Mouse (Mus musculus): ENCODE results near the gene Mia2.

The Mia2 gene

GRCm38 (mm10) chr12:59105914-59106313, 10.3 kb downstream of the Mia2 start:
- DNase-seq: no peak

- no peak for DNase-seq
These were observed 10.9 kb downstream of the Mia2 start for GRCm38 (mm10) chr12:59106491-59106890.

- no peak for DNase-seq
These were observed 12.3 kb downstream of the Mia2 start for GRCm38 (mm10) chr12:59107926-59108325.

- DNase-seq: no peak
These were observed 21.6 kb downstream of the Mia2 start for GRCm38 (mm10) chr12:59117184-59117583.

- DNase-seq: peak; percentile 27
These were observed 29.8 kb downstream of the Mia2 start for GRCm38 (mm10) chr12:59125426-59125825.

- no peak for DNase-seq
These were observed 32.9 kb downstream of the Mia2 start for GRCm38 (mm10) chr12:59128501-59128900.

GRCm38 (mm10) chr12:59129038-59129437, 33.4 kb downstream of the Mia2 start:
- no peak for DNase-seq

- DNase-seq: peak; percentile 38
These were observed 34.0 kb downstream of the Mia2 start for GRCm38 (mm10) chr12:59129592-59129991.

GRCm38 (mm10) chr12:59130249-59130648, 34.6 kb downstream of the Mia2 start:
- peak; percentile 19 for DNase-seq

- DNase-seq: peak; percentile 96
These were observed 35.3 kb downstream of the Mia2 start for GRCm38 (mm10) chr12:59130651-59131577.

GRCm38 (mm10) chr12:59131578-59131946, 36.0 kb downstream of the Mia2 start:
- no peak for DNase-seq

- no peak for DNase-seq
These were observed 36.9 kb downstream of the Mia2 start for GRCm38 (mm10) chr12:59132462-59132861.

- peak; percentile 9 for DNase-seq
These were observed 37.3 kb downstream of the Mia2 start for GRCm38 (mm10) chr12:59132940-59133339.

GRCm38 (mm10) chr12:59133437-59133999, 37.9 kb downstream of the Mia2 start:
- no peak for DNase-seq

GRCm38 (mm10) chr12:59135096-59135495, 39.5 kb downstream of the Mia2 start:
- no peak for DNase-seq

GRCm38 (mm10) chr12:59135533-59136300, 40.1 kb downstream of the Mia2 start:
- DNase-seq: no peak

GRCm38 (mm10) chr12:59137031-59137430, 41.4 kb downstream of the Mia2 start:
- no peak for DNase-seq

GRCm38 (mm10) chr12:59139372-59139771, 43.8 kb downstream of the Mia2 start:
- DNase-seq: no peak

GRCm38 (mm10) chr12:59145130-59145529, 49.5 kb downstream of the Mia2 start:
- no peak for DNase-seq

- no peak for DNase-seq
These were observed 54.1 kb downstream of the Mia2 start for GRCm38 (mm10) chr12:59149691-59150090.

GRCm38 (mm10) chr12:59161091-59161490, 65.5 kb downstream of the Mia2 start:
- no peak for DNase-seq

- no peak for DNase-seq
These were observed 67.2 kb downstream of the Mia2 start for GRCm38 (mm10) chr12:59162797-59163196.

- no peak for DNase-seq
These were observed 68.9 kb downstream of the Mia2 start for GRCm38 (mm10) chr12:59164522-59164921.

- DNase-seq: no peak
These were observed 71.0 kb downstream of the Mia2 start for GRCm38 (mm10) chr12:59166557-59166956.

Data from thymus, postnatal 25 days (tissue).